Mouse (Mus musculus): Measurements from ENCODE around the gene Tnip1. TPM values are rescaled to one million over a fixed set of nuclear protein-coding genes. Genes with fewer than 3 reads are reported as not detected.

The Tnip1 gene
- total and polyA plus RNA-seq, 3 experiments, result 9.6 to 31.9 (median 17.3) TPM

- Histone ChIP-seq H3K36me3 (replicated peaks) (no peaks in the 10 kb centered on the region), H3K9me3 (replicated peaks) (no peaks in the 10 kb centered on the region), H3K4me1 (ENCODE audit: insufficient read depth, low read depth, low read length) (peaks cover 2% of the 10 kb centered on the region), H3K4me3 (ENCODE audit: low read depth, low read length) (no peak overlapping the region), H3K27me3 (ENCODE audit: insufficient read depth, low read length) (peaks cover 9% of the 10 kb centered on the region; the same call in 1 of the 2 replicates)
- no peak for TF ChIP-seq GATA2 (IDR thresholded peaks at IDR 0.05; ENCODE audit: borderline replicate concordance, low read depth, low read length)
- TF ChIP-seq CTCF (IDR thresholded peaks at IDR 0.05; ENCODE audit: low read depth, low read length), result peak; percentile 80
- DNase-seq (ENCODE audit: low spot score), result peak; percentile 52
- 0 out of 2 replicates have a peak, but pooled peaks have one; percentile 49 for ATAC-seq (ENCODE audit: extremely low read depth, insufficient number of reproducible peaks, low FRiP score, poor library complexity, severe bottlenecking)
Measured at GRCm38 (mm10) chr11:54998284-54998683, 35.6 kb upstream of the Tnip1 start.

DNA sequence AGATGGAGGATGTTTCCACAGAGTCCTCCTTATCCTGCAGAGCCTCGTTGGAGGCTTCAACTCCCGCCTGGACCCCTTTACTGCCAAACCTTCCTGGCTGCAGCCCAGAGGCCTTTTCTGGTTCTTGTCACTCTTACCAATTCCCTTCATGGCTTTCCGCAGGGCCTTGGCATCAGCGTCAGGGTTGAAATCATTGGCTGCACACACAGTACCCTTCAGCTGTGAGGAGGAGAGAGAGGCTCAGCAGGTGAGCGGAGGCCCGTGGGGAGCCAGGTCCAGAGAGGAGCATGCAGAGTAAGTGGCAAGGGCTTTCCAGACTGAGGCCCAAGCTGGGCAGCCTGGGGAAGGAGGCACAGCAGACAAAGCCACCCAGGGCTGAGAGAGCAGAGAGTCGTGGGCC lies 33.5 kb upstream of the Tnip1 start:
- no peak for ATAC-seq (ENCODE audit: extremely low read depth, insufficient number of reproducible peaks, low FRiP score, poor library complexity, severe bottlenecking)
- peaks cover 9% of the 10 kb centered on the region; the same call in 1 of the 2 replicates for H3K27me3 ChIP-seq (ENCODE audit: insufficient read depth, low read length)
- no peaks in the 10 kb centered on the region for H3K36me3 ChIP-seq (replicated peaks)
- H3K4me1 ChIP-seq (ENCODE audit: insufficient read depth, low read depth, low read length), result peaks cover 2% of the 10 kb centered on the region
- no peak overlapping the region for H3K4me3 ChIP-seq (ENCODE audit: low read depth, low read length)
- no peak for TF ChIP-seq POLR2AphosphoS5 (IDR thresholded peaks at IDR 0.05; ENCODE audit: insufficient replicate concordance, low read depth, low read length)
- no peak for TF ChIP-seq GATA1 (IDR thresholded peaks at IDR 0.05; ENCODE audit: borderline replicate concordance, low read length)
- no peak for TF ChIP-seq CTCF (IDR thresholded peaks at IDR 0.05; ENCODE audit: low read depth, low read length)
- TF ChIP-seq GATA2 (IDR thresholded peaks at IDR 0.05; ENCODE audit: borderline replicate concordance, low read depth, low read length), result no peak
- H3K9me3 ChIP-seq (replicated peaks), result no peaks in the 10 kb centered on the region
- no peak for DNase-seq (ENCODE audit: low spot score)

- H3K4me1 ChIP-seq (ENCODE audit: insufficient read depth, low read depth, low read length), result 0 out of 2 replicates have a peak, but pooled peaks cover 3% of the 10 kb centered on the region
- TF ChIP-seq POLR2AphosphoS5 (IDR thresholded peaks at IDR 0.05; ENCODE audit: insufficient replicate concordance, low read depth, low read length) (no peak), GATA2 (IDR thresholded peaks at IDR 0.05; ENCODE audit: borderline replicate concordance, low read depth, low read length) (no peak)
- no peaks in the 10 kb centered on the region for H3K36me3 ChIP-seq (replicated peaks)
- ATAC-seq (ENCODE audit: extremely low read depth, insufficient number of reproducible peaks, low FRiP score, poor library complexity, severe bottlenecking) (no peak), DNase-seq (ENCODE audit: low spot score) (no peak)
- no peaks in the 10 kb centered on the region for H3K9me3 ChIP-seq (replicated peaks)
- H3K27me3 ChIP-seq (ENCODE audit: insufficient read depth, low read length), result peaks cover 17% of the 10 kb centered on the region
- H3K4me3 ChIP-seq (ENCODE audit: low read depth, low read length), result no peak overlapping the region
Measured at GRCm38 (mm10) chr11:54989920-54990319, 27.2 kb upstream of the Tnip1 start.

- H3K27me3 ChIP-seq (ENCODE audit: insufficient read depth, low read length), result peaks cover 15% of the 10 kb centered on the region
Measured at GRCm38 (mm10) chr11:54988754-54989349, 26.1 kb upstream of the Tnip1 start.

GRCm38 (mm10) chr11:54987974-54988373 lies 25.3 kb upstream of the Tnip1 start:
- Histone ChIP-seq H3K36me3 (replicated peaks) (no peaks in the 10 kb centered on the region), H3K4me3 (ENCODE audit: low read depth, low read length) (no peak overlapping the region), H3K4me1 (ENCODE audit: insufficient read depth, low read depth, low read length) (0 out of 2 replicates have a peak, but pooled peaks cover 3% of the 10 kb centered on the region), H3K9me3 (replicated peaks) (no peaks in the 10 kb centered on the region), H3K27me3 (ENCODE audit: insufficient read depth, low read length) (peaks cover 15% of the 10 kb centered on the region)
- ATAC-seq (ENCODE audit: extremely low read depth, insufficient number of reproducible peaks, low FRiP score, poor library complexity, severe bottlenecking) (no peak), DNase-seq (ENCODE audit: low spot score) (no peak)
- TF ChIP-seq GATA2 (IDR thresholded peaks at IDR 0.05; ENCODE audit: borderline replicate concordance, low read depth, low read length) (no peak), GATA1 (IDR thresholded peaks at IDR 0.05; ENCODE audit: borderline replicate concordance, low read length) (no peak), TAL1 (conservative IDR thresholded peaks at IDR 0.05; ENCODE audit: low read depth, low read length) (no peak), CTCF (IDR thresholded peaks at IDR 0.05; ENCODE audit: low read depth, low read length) (no peak), POLR2AphosphoS5 (IDR thresholded peaks at IDR 0.05; ENCODE audit: insufficient replicate concordance, low read depth, low read length) (no peak)

More at GRCm38 (mm10) chr11:54988754-54989349, 26.1 kb upstream of the Tnip1 start:
- H3K4me3 ChIP-seq (ENCODE audit: low read depth, low read length), result no peak overlapping the region
- DNase-seq (ENCODE audit: low spot score) (no peak), ATAC-seq (ENCODE audit: extremely low read depth, insufficient number of reproducible peaks, low FRiP score, poor library complexity, severe bottlenecking) (no peak)
- H3K9me3 ChIP-seq (replicated peaks), result no peaks in the 10 kb centered on the region
- TF ChIP-seq CTCF (IDR thresholded peaks at IDR 0.05; ENCODE audit: low read depth, low read length) (no peak), GATA2 (IDR thresholded peaks at IDR 0.05; ENCODE audit: borderline replicate concordance, low read depth, low read length) (no peak)
- no peaks in the 10 kb centered on the region for H3K36me3 ChIP-seq (replicated peaks)
- H3K4me1 ChIP-seq (ENCODE audit: insufficient read depth, low read depth, low read length), result 0 out of 2 replicates have a peak, but pooled peaks cover 3% of the 10 kb centered on the region

- Histone ChIP-seq H3K4me3 (ENCODE audit: low read depth, low read length) (no peak overlapping the region), H3K36me3 (replicated peaks) (no peaks in the 10 kb centered on the region), H3K27me3 (ENCODE audit: insufficient read depth, low read length) (peaks cover 15% of the 10 kb centered on the region), H3K9me3 (replicated peaks) (no peaks in the 10 kb centered on the region), H3K4me1 (ENCODE audit: insufficient read depth, low read depth, low read length) (0 out of 2 replicates have a peak, but pooled peaks cover 3% of the 10 kb centered on the region)
- DNase-seq (ENCODE audit: low spot score) (no peak), ATAC-seq (ENCODE audit: extremely low read depth, insufficient number of reproducible peaks, low FRiP score, poor library complexity, severe bottlenecking) (no peak)
- TF ChIP-seq TAL1 (conservative IDR thresholded peaks at IDR 0.05; ENCODE audit: low read depth, low read length), result no peak
Measured at GRCm38 (mm10) chr11:54985086-54985485, 22.4 kb upstream of the Tnip1 start.

DNA sequence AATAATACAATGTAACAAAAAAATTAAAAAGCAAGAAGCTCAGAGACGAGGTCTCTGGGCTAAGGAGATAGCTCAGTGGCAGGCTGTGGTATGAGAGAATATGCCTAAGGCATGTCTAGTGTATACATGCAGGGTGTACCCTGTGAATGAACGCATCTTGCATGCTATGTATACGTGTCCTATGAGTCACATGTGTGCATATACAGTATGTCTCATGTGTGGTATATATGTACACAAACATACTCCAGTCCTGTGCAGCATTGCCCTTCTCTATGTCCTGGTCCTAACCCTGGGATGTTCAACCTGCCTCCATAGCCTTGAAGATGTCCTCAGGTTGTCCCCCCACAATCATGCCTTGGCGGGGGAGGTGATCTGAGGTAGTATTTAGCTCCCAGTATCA lies 21.9 kb upstream of the Tnip1 start:
- DNase-seq (ENCODE audit: low spot score) (no peak), ATAC-seq (ENCODE audit: extremely low read depth, insufficient number of reproducible peaks, low FRiP score, poor library complexity, severe bottlenecking) (no peak)
- Histone ChIP-seq H3K27me3 (ENCODE audit: insufficient read depth, low read length) (peaks cover 18% of the 10 kb centered on the region), H3K4me1 (ENCODE audit: insufficient read depth, low read depth, low read length) (0 out of 2 replicates have a peak, but pooled peaks cover 3% of the 10 kb centered on the region), H3K4me3 (ENCODE audit: low read depth, low read length) (no peak overlapping the region), H3K36me3 (replicated peaks) (no peaks in the 10 kb centered on the region), H3K9me3 (replicated peaks) (no peaks in the 10 kb centered on the region)
- TF ChIP-seq TAL1 (conservative IDR thresholded peaks at IDR 0.05; ENCODE audit: low read depth, low read length) (no peak), GATA1 (IDR thresholded peaks at IDR 0.05; ENCODE audit: borderline replicate concordance, low read length) (no peak), CTCF (IDR thresholded peaks at IDR 0.05; ENCODE audit: low read depth, low read length) (no peak), POLR2AphosphoS5 (IDR thresholded peaks at IDR 0.05; ENCODE audit: insufficient replicate concordance, low read depth, low read length) (no peak), GATA2 (IDR thresholded peaks at IDR 0.05; ENCODE audit: borderline replicate concordance, low read depth, low read length) (no peak)

Measured in G1E (cell line).